Mouse (Mus musculus) spleen, adult 2 months (tissue): ENCODE results near the gene Exoc4.

Experiments
- CTCF ChIP-seq: fragments of 200-500 bp; IDR thresholded peaks from 2 replicates; pipeline ENCODE4 v1.5.1; 2011; ENCODE audit warnings: mild to moderate bottlenecking, inconsistent platforms; ENCODE audit not compliant: insufficient read depth, insufficient read length, insufficient replicate concordance; ENCODE audit errors: extremely low read depth
- POLR2A ChIP-seq: fragments of 200-500 bp; IDR thresholded peaks from 2 replicates; pipeline ENCODE4 v1.6.1; 2011; ENCODE audit warnings: low read depth, low read length, inconsistent platforms

- TF ChIP-seq CTCF (no peak), POLR2A (no peak)
Measured at GRCm38 (mm10) chr6:33440508-33440907, 191.6 kb downstream of the Exoc4 start.
